ENCODE assay signal across 11 mouse cellular contexts in the genomic region with DNA sequence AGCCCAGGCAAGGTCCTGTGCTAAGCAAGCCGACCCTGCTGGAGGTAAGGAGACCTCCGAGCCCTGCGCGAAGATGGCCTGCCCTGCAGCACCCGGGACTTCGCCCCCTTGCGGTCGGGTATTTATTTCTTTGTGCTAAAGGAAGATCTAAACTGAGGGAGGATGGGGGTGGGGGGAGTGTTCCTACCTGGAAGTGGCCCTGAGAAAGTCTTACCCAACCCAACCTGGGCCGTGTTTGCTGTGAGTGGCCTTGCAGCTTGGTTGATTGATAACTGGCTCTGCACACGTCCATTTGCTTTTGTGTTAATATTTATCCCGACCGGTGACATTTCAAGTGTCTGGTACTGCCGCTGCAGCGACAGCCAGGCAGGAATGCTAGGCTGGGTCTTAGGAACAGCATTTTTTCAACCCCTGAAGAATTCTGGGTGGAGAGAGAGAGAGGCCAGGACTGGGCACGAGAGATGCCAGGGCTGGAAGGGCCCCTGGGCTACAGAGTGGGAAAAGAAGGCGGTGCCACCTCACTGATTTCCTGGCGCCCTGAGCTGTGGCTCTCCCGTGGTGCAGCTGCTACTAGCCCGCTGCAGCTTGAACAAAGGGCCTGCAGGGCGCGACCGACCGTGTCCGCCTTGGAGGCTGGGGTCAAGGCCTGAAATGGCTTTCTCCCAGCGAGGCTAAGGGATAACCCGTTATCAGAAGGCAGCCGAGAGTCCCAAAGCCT. TPM values are rescaled to one million over a fixed set of nuclear protein-coding genes. Genes with fewer than 3 reads are reported as not detected.
A peak's percentile ranks its signal among the peaks of the same experiment; 100 is the strongest.
DNase-seq lines count a peak whose midpoint lies in the region; ATAC-seq and TF ChIP-seq lines count a peak whose summit lies in the region.
"Had no signal": no experiment of that assay in that cellular context is flagged by ENCODE, and none has a peak within 500 bp of the region (broad histone marks: within the 10 kb centered on the region; RNA-seq: fewer than 3 reads in every experiment).

No protein-coding gene starts in this region.

- H3K9me3 ChIP-seq in hindbrain, embryonic 10.5 days = no peaks in the 10 kb centered on the region
- H3K9me3 ChIP-seq in kidney, postnatal 0 days (replicated peaks; ENCODE audit: low read length) = no peaks in the 10 kb centered on the region
- no peaks in the 10 kb centered on the region for H3K9me3 ChIP-seq in midbrain, embryonic 13.5 days
- H3K9me3 ChIP-seq: limb, embryonic 13.5 days had no signal

- peak; percentile 72 for ATAC-seq in kidney, postnatal 0 days (replicated peaks; ENCODE audit: low FRiP score, low read depth)
- ATAC-seq in midbrain, embryonic 13.5 days = 0 out of 2 replicates have a peak, but pooled peaks have one; percentile 3
- no peak for ATAC-seq in erythroblast, adult 5-6 weeks (replicated peaks; ENCODE audit: low FRiP score, poor library complexity, severe bottlenecking)

- H3K4me1 ChIP-seq in hindbrain, embryonic 10.5 days (replicated peaks) = peaks cover 63% of the 10 kb centered on the region
- H3K4me1 ChIP-seq in kidney, postnatal 0 days (replicated peaks; ENCODE audit: insufficient read depth, low read length) = 0 out of 2 replicates have a peak, but pooled peaks cover 11% of the 10 kb centered on the region
- H3K4me1 ChIP-seq in midbrain, embryonic 13.5 days (replicated peaks) = peaks cover 64% of the 10 kb centered on the region

- peak; percentile 33 for DNase-seq in brain, embryonic 14.5 days (ENCODE audit: low read depth)
- DNase-seq in hindbrain, embryonic 10.5 days (ENCODE audit: low spot score) = peak; percentile 69
- no peak for DNase-seq in kidney, postnatal 0 days (ENCODE audit: low spot score)
- no peak for DNase-seq in urinary bladder, postnatal 36 days (ENCODE audit: low spot score in 2 of 2)
- DNase-seq in heart, postnatal 36 days = no peak
- DNase-seq in frontal cortex, postnatal 25 days (ENCODE audit: low spot score in 2 of 2) = no peak

- no peak overlapping the region for H3K9ac ChIP-seq in kidney, postnatal 0 days (ENCODE audit: low read depth, low read length)
- H3K9ac ChIP-seq in midbrain, embryonic 13.5 days (replicated peaks) = peak overlapping the region; percentile 71
- H3K9ac ChIP-seq: limb, embryonic 13.5 days had no signal

- intact Hi-C loops in heart, postnatal 36 days (cut with DNase I) = loop anchor here (5.0 kb wide), 1 partner anchor 334 kb away; no protein-coding TSS in a partner anchor

- peak overlapping the region; percentile 68 for H3K4me3 ChIP-seq in hindbrain, embryonic 10.5 days
- H3K4me3 ChIP-seq in kidney, postnatal 0 days (replicated peaks; ENCODE audit: low read depth, low read length) = no peak overlapping the region
- H3K4me3 ChIP-seq in midbrain, embryonic 13.5 days (replicated peaks) = peak overlapping the region; percentile 62
- H3K4me3 ChIP-seq: limb, embryonic 13.5 days had no signal

- no peak for TF ChIP-seq POLR2A in brain, embryonic 14.5 days (IDR thresholded peaks at IDR 0.05; ENCODE audit: borderline replicate concordance, extremely low read depth, insufficient read depth, insufficient read length, poor library complexity, severe bottlenecking)

- H3K27me3 ChIP-seq in hindbrain, embryonic 10.5 days (ENCODE audit: insufficient read depth, poor library complexity, severe bottlenecking) = peaks cover 90% of the 10 kb centered on the region
- H3K27me3 ChIP-seq in kidney, postnatal 0 days (ENCODE audit: insufficient read depth, low read length) = peaks cover 76% of the 10 kb centered on the region
- H3K27me3 ChIP-seq in midbrain, embryonic 13.5 days = peaks cover 82% of the 10 kb centered on the region

- H3K27ac ChIP-seq in hindbrain, embryonic 10.5 days = peak overlapping the region; percentile 86
- no peak overlapping the region for H3K27ac ChIP-seq in kidney, postnatal 0 days
- H3K27ac ChIP-seq in midbrain, embryonic 13.5 days = peak overlapping the region; percentile 90
- H3K27ac ChIP-seq: limb, embryonic 13.5 days had no signal

- WGBS in hindbrain, embryonic 10.5 days = 5% methylated on average over 27 of the region's 27 CpGs
- 6% methylated on average over 27 of the region's 27 CpGs for WGBS in kidney, postnatal 0 days
- 4% methylated on average over 27 of the region's 27 CpGs for WGBS in midbrain, embryonic 13.5 days

- peak; percentile 22; the same call in 1 of the 2 replicates for TF ChIP-seq CTCF in brain, embryonic 14.5 days (IDR thresholded peaks at IDR 0.05; ENCODE audit: borderline replicate concordance, extremely low read depth, insufficient read depth, insufficient read length)
- peak; percentile 34 for TF ChIP-seq CTCF in kidney, postnatal 0 days (IDR thresholded peaks at IDR 0.05; ENCODE audit: low read depth)

- 0 out of 2 replicates have a peak overlapping the region, but pooled peaks have one; percentile 10 for H3K4me2 ChIP-seq in kidney, postnatal 0 days (ENCODE audit: low read length)
- peak overlapping the region; percentile 89 for H3K4me2 ChIP-seq in midbrain, embryonic 13.5 days (replicated peaks)
- H3K4me2 ChIP-seq: limb, embryonic 13.5 days had no signal

- no peaks in the 10 kb centered on the region for H3K36me3 ChIP-seq in hindbrain, embryonic 10.5 days
- H3K36me3 ChIP-seq in kidney, postnatal 0 days (ENCODE audit: insufficient read depth, low read length) = no peaks in the 10 kb centered on the region
- no peaks in the 10 kb centered on the region for H3K36me3 ChIP-seq in midbrain, embryonic 13.5 days
- H3K36me3 ChIP-seq: limb, embryonic 13.5 days had no signal

RNA-seq across cellular contexts. Expression of gene Onecut1, which starts 5.0 kb away (rescaled TPM):
- polyA plus RNA-seq in brain, embryonic 14.5 days (2012; rRNA removed) = 2.2 and 5.8 TPM in 2 replicates
- 10.8 and 12.2 TPM in 2 replicates for polyA plus RNA-seq in hindbrain, embryonic 10.5 days (2016; fragmentation: Nextera tagmentation; extraction: Ambion mirVana)
- not detected in 2 replicates for polyA plus RNA-seq in kidney, postnatal 0 days (2015; fragmentation: Nextera tagmentation; extraction: Ambion mirVana)
- 10.4 and 10.7 TPM in 2 replicates for polyA plus RNA-seq in midbrain, embryonic 13.5 days (2015; fragmentation: Nextera tagmentation; extraction: Ambion mirVana)
- total RNA-seq in heart, postnatal 36 days (2021) = not detected
- total RNA-seq in erythroblast, adult 5-6 weeks (2015; ENCODE audit: low replicate concordance) = not detected in 2 replicates
- not detected in 2 replicates for total RNA-seq in erythroblast, adult 5-6 weeks (2017; ENCODE audit: low replicate concordance)
- total RNA-seq: MEL had no signal
- polyA plus RNA-seq: heart, embryonic 14.5 days had no signal

Comparison
In these comparisons a context has a peak if more than half of its experiments do, and no peak if none do; other contexts are left out.
1. DNase-seq: peak in brain, embryonic 14.5 days (single experiment) and hindbrain, embryonic 10.5 days (single experiment); none in kidney, postnatal 0 days (single experiment), urinary bladder, postnatal 36 days (0 of 2), heart, postnatal 36 days (0 of 2) and frontal cortex, postnatal 25 days (0 of 2).